Mouse (Mus musculus): ENCODE results near the gene Xcr1.

Gene Xcr1

DNA sequence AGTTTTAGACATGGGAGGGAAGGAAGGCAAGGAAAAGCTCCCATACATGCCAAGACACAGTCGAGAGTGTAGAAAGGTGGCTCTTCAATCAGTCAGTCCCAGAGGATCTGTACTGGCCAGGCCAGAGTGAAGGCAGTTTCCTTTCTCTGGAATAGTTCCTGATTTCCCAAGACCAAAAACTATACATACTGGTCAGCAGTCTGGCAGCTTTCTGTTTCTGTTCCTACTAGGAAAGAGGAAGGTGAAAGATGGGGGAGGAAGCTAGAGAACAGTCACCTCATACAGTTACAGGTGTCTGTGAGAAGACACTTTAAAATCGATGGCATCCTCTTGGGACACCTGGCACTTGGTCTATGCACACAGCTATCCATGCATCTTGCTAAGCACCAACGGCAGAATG, 46.4 kb downstream of the Xcr1 start:
- DNase-seq (ENCODE audit: low spot score in 2 of 2), result no peak

DNA sequence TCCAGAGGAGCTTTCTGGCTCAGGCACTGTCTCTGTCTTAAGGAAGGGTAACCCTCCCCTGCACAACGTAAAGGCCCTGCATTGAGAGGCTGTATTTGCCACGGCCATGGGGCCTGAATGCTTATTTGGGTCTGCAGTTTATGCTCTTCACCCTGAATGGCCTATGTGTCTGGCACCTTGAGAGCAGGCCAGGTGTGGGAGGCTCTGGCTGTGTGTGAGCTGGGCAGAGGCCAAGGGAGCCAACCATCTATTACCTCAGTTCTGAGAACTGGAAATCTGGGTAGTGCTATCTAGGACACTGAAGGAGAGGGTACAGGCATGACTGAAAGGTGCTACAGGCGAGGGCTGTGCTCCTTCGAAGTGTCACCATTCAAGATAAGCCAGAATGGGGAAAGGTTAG, 47.0 kb downstream of the Xcr1 start:
- no peak for DNase-seq (ENCODE audit: low spot score in 2 of 2)

DNA sequence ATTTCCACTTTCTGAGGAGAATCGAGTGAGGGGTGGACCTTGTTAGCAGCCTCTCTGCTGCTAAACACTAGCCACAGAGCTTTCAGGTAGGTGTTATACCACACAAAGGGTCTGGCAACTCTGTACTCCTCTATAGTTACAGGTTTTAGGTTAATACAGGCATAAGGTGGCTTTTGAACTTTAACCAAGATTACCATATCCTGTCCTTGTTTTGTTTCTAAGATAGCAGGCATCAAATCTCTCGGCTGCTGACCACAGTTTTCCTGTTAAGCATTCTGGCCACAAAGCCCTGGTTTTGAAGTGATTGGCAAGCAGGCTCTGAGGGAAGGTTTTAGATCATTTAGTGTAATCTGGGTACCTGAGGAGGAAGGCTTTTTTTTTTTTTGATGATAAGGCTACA, 47.5 kb downstream of the Xcr1 start:
- DNase-seq (ENCODE audit: low spot score in 2 of 2), result peak; percentile 48 to 54

DNA sequence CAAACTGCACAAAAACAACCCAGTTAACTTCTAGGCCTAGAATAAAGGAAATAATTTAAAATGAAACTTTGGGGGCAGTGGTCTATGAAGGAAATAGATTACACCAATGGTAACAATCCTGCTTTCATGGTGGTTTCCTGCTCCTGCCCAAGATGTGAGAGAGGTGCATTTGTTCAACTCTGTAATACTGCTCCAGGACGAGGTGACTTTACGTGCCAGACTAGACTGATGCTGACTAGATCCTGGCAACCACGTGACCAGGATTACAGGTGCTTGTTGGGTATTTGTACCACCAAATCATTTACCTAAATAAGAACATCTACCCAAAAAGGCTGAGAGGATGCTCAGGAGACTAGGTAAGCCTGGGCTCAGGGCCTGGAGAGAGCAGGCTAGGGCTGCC, 50.0 kb downstream of the Xcr1 start:
- no peak for DNase-seq (ENCODE audit: low spot score in 2 of 2)

DNA sequence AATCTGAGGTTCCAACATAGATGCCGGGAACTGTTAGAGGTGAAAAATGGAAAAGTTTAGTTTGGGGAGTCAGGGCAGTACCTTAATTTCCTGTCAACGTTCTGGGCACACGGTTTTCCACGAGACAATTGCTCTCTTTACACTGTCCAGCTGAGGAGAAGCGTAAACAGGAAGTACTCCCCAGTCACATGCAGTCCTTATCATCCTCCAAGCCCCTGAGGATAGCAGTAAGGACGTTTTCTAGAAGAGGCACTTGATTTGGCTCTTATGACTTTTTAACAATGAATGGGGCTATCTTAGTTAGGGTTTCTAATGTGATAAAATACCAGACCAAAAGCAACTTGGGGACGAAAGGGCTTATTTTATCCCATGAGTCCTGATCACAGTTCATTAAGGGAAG, 53.2 kb downstream of the Xcr1 start:
- no peak for DNase-seq (ENCODE audit: low spot score in 2 of 2)

DNA sequence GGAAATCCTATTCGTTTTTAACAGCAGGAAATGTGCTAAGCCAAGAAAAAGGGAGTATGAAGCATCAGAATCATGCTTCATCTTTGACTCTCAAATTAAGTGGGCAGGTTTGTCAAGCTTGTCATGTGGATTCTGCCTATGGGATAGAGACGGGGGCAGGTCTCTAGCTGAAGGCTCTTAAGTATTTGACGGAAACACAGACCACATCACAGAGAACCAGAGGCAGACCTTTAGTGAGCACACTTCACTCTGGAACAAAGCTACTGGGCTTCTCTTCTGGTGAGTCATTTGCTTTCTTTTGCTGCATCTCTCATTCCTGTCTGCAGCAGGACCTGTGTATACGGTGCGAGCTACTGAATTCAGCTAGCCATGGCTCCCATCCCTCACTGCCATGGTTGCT, 55.6 kb downstream of the Xcr1 start, which contains the start of gene Cxcr6:
Gene Cxcr6, plus strand, starts transcription at position 209 of the 400 bp plus-strand sequence.
- no peak for DNase-seq (ENCODE audit: low spot score in 2 of 2)

DNA sequence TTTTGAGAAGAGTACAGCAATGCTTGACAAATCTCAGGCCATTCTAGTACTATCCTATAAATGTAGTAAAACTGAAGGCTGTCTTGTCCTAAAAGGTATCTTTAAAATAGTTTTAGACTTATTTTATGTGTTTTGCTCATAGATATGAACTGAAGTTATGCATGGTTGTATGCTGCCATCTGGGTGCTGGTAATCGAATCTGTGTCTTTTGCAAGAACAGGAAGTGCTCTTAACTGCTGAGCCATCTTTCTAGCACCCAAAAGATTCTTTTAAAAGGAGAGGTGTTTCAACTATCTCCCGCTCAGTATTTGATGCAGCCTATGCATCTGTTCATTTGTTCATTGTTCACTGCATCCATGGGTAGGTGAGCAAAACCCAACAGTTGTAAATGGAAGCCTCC, 56.6 kb downstream of the Xcr1 start:
- DNase-seq (ENCODE audit: low spot score in 2 of 2), result no peak

DNA sequence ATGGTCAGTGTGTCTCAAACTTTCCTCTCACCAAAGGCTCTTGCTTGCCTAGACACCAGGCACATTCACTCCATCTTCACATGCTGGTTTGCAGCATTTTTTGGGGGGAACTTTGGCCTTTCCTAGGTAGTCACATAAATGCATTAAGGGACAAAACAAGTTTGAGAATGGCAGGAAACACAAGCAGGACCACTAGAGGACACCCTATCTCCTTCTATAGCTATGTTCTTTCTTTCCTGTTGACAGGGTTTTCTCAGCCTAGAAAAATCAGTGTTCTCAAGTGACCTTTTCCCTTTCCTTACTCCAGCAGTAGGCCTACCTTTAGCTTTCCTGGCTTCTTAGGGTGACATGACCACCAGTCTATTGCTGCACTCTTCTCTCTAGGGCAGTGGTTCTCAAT, 58.9 kb downstream of the Xcr1 start:
- no peak for DNase-seq (ENCODE audit: low spot score in 2 of 2)

DNA sequence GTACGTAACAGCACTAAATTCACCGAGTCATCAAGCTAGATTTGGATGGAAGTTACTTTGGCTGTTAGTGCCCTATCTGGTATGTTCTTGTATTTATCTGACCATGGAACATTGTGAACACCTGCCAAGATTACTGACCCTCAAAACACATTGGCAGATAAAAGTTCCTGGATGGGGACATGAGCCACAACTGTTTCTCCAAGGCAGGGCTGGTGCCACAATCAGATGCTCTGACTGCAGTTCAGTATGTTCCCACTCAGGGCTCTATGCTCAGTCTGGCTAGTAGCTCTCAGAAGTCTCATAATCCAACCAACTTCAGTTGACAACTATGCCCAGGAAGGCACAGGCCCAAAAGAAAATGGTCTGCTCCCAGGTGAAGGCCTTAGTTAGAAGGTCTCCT, 59.4 kb downstream of the Xcr1 start:
- no peak for DNase-seq (ENCODE audit: low spot score in 2 of 2)
